Mouse (Mus musculus): ENCODE data around the gene Sag. TPM values are rescaled to one million over a fixed set of nuclear protein-coding genes. Genes with fewer than 3 reads are reported as not detected.

Gene Sag
- total and polyA plus RNA-seq, 2 experiments from 2014 or later: 1.9 TPM; not detected in 1

DNA sequence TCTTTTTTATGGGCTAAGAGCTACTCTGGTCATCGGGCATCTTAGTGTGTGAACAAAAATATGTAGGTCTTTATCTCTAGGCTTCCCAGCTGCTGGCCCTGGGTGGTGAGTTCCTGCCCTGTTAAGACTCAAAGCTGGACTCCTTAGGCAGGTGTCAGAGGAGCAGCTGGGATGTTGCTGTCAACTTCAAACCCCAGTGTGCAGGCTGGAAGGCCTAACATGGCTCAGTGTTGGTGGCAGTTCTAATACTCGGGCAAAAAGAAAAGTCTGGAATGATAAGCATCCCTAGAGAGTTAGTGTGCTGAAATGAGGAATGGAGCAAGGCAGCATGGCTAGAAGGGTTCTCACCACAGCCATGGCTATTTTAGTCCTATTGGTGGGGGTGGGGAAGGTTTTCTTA, 77.4 kb downstream of the Sag start:
- DNase-seq (ENCODE audit: low spot score): no peak
- Histone ChIP-seq H3K4me1 (ENCODE audit: insufficient read depth, low read length) (peaks cover 8% of the 10 kb centered on the region; the same call in 1 of the 2 replicates), H3K9ac (replicated peaks; ENCODE audit: low read length, poor library complexity, severe bottlenecking) (no peak overlapping the region), H3K27ac (ENCODE audit: low read depth, low read length) (no peak overlapping the region), H3K4me2 (ENCODE audit: low read depth, low read length, poor library complexity, severe bottlenecking) (no peak overlapping the region), H3K9me3 (ENCODE audit: low read length) (no peaks in the 10 kb centered on the region), H3K27me3 (ENCODE audit: insufficient read depth, low read length) (no peaks in the 10 kb centered on the region), H3K36me3 (ENCODE audit: insufficient read depth, low read length) (peaks cover 6% of the 10 kb centered on the region), H3K4me3 (ENCODE audit: low read depth, low read length) (no peak overlapping the region)
- 87% methylated on average over 2 of the region's 2 CpGs for WGBS
- TF ChIP-seq CTCF (IDR thresholded peaks at IDR 0.05): no peak
- ATAC-seq (ENCODE audit: low FRiP score): no peak

GRCm38 (mm10) chr1:87881726-87882125, 78.2 kb downstream of the Sag start:
- 78% methylated on average over 4 of the region's 4 CpGs for WGBS

GRCm38 (mm10) chr1:87882554-87882953, 79.1 kb downstream of the Sag start:
- H3K9ac ChIP-seq (replicated peaks; ENCODE audit: low read length, poor library complexity, severe bottlenecking): no peak overlapping the region
- no peak overlapping the region for H3K4me2 ChIP-seq (ENCODE audit: low read depth, low read length, poor library complexity, severe bottlenecking)
- peaks cover 6% of the 10 kb centered on the region for H3K36me3 ChIP-seq (ENCODE audit: insufficient read depth, low read length)
- DNase-seq (ENCODE audit: low spot score) (no peak), ATAC-seq (ENCODE audit: low FRiP score) (no peak)
- H3K4me1 ChIP-seq (ENCODE audit: insufficient read depth, low read length): 0 out of 2 replicates have a peak, but pooled peaks cover 5% of the 10 kb centered on the region
- no peaks in the 10 kb centered on the region for H3K27me3 ChIP-seq (ENCODE audit: insufficient read depth, low read length)
- no peak for TF ChIP-seq CTCF (IDR thresholded peaks at IDR 0.05)
- H3K27ac ChIP-seq (ENCODE audit: low read depth, low read length): no peak overlapping the region
- H3K9me3 ChIP-seq (ENCODE audit: low read length): no peaks in the 10 kb centered on the region
- no peak overlapping the region for H3K4me3 ChIP-seq (ENCODE audit: low read depth, low read length)

More at GRCm38 (mm10) chr1:87881726-87882125, 78.2 kb downstream of the Sag start:
- no peak overlapping the region for H3K4me3 ChIP-seq (ENCODE audit: low read depth, low read length)
- no peaks in the 10 kb centered on the region for H3K27me3 ChIP-seq (ENCODE audit: insufficient read depth, low read length)
- DNase-seq (ENCODE audit: low spot score) (no peak), ATAC-seq (ENCODE audit: low FRiP score) (no peak)
- no peak overlapping the region for H3K27ac ChIP-seq (ENCODE audit: low read depth, low read length)
- H3K9ac ChIP-seq (replicated peaks; ENCODE audit: low read length, poor library complexity, severe bottlenecking): no peak overlapping the region
- no peak overlapping the region for H3K4me2 ChIP-seq (ENCODE audit: low read depth, low read length, poor library complexity, severe bottlenecking)
- peaks cover 6% of the 10 kb centered on the region for H3K36me3 ChIP-seq (ENCODE audit: insufficient read depth, low read length)
- H3K4me1 ChIP-seq (ENCODE audit: insufficient read depth, low read length): 0 out of 2 replicates have a peak, but pooled peaks cover 5% of the 10 kb centered on the region
- H3K9me3 ChIP-seq (ENCODE audit: low read length): no peaks in the 10 kb centered on the region
- TF ChIP-seq CTCF (IDR thresholded peaks at IDR 0.05): no peak

GRCm38 (mm10) chr1:87890960-87891359, 87.5 kb downstream of the Sag start:
- DNase-seq (ENCODE audit: low spot score) (no peak), ATAC-seq (ENCODE audit: low FRiP score) (no peak)
- H3K36me3 ChIP-seq (ENCODE audit: insufficient read depth, low read length): no peaks in the 10 kb centered on the region
- no peak overlapping the region for H3K4me3 ChIP-seq (ENCODE audit: low read depth, low read length)
- no peak overlapping the region for H3K4me2 ChIP-seq (ENCODE audit: low read depth, low read length, poor library complexity, severe bottlenecking)
- WGBS: 87% methylated on average over 1 of the region's 1 CpGs
- H3K9me3 ChIP-seq (ENCODE audit: low read length): no peaks in the 10 kb centered on the region
- no peak overlapping the region for H3K27ac ChIP-seq (ENCODE audit: low read depth, low read length)
- H3K4me1 ChIP-seq (ENCODE audit: insufficient read depth, low read length): no peaks in the 10 kb centered on the region
- TF ChIP-seq CTCF (IDR thresholded peaks at IDR 0.05): no peak
- no peak overlapping the region for H3K9ac ChIP-seq (replicated peaks; ENCODE audit: low read length, poor library complexity, severe bottlenecking)
- no peaks in the 10 kb centered on the region for H3K27me3 ChIP-seq (ENCODE audit: insufficient read depth, low read length)

DNA sequence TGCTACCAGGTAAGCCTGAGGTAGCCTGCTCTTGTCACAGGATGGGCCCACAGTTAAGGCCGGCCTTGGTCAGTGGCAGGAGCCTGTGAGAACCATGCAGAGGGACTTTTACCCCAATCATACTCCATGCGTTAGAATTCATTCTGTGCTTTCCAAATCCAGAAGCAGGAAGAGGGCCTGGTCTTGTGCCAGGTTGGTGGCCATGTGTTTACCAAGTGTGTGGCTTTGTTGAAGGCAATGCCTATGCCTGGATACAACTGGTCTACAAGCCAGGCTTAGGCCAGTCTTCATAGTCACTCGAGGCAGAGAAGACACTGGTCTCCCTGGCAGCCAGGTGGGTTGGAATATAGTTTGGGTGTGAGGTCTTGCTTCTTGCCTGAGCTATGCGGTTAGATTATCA, 88.2 kb downstream of the Sag start:
- no peaks in the 10 kb centered on the region for H3K9me3 ChIP-seq (ENCODE audit: low read length)
- H3K36me3 ChIP-seq (ENCODE audit: insufficient read depth, low read length): 0 out of 2 replicates have a peak, but pooled peaks cover 3% of the 10 kb centered on the region
- no peak for ATAC-seq (ENCODE audit: low FRiP score)
- DNase-seq (ENCODE audit: low spot score): no peak
- WGBS: 85% methylated on average over 4 of the region's 4 CpGs
- no peak overlapping the region for H3K4me2 ChIP-seq (ENCODE audit: low read depth, low read length, poor library complexity, severe bottlenecking)
- H3K4me1 ChIP-seq (ENCODE audit: insufficient read depth, low read length): no peaks in the 10 kb centered on the region
- no peak for TF ChIP-seq CTCF (IDR thresholded peaks at IDR 0.05)
- no peak overlapping the region for H3K4me3 ChIP-seq (ENCODE audit: low read depth, low read length)
- no peaks in the 10 kb centered on the region for H3K27me3 ChIP-seq (ENCODE audit: insufficient read depth, low read length)
- no peak overlapping the region for H3K9ac ChIP-seq (replicated peaks; ENCODE audit: low read length, poor library complexity, severe bottlenecking)
- no peak overlapping the region for H3K27ac ChIP-seq (ENCODE audit: low read depth, low read length)

- Histone ChIP-seq H3K27ac (ENCODE audit: low read depth, low read length) (no peak overlapping the region), H3K4me2 (ENCODE audit: low read depth, low read length, poor library complexity, severe bottlenecking) (no peak overlapping the region), H3K9me3 (ENCODE audit: low read length) (no peaks in the 10 kb centered on the region), H3K4me1 (ENCODE audit: insufficient read depth, low read length) (no peaks in the 10 kb centered on the region), H3K36me3 (ENCODE audit: insufficient read depth, low read length) (0 out of 2 replicates have a peak, but pooled peaks cover 3% of the 10 kb centered on the region), H3K4me3 (ENCODE audit: low read depth, low read length) (no peak overlapping the region), H3K27me3 (ENCODE audit: insufficient read depth, low read length) (no peaks in the 10 kb centered on the region), H3K9ac (replicated peaks; ENCODE audit: low read length, poor library complexity, severe bottlenecking) (no peak overlapping the region)
- WGBS: 60% methylated on average over 2 of the region's 2 CpGs
- no peak for TF ChIP-seq CTCF (IDR thresholded peaks at IDR 0.05)
- no peak for DNase-seq (ENCODE audit: low spot score)
- ATAC-seq (ENCODE audit: low FRiP score): no peak
Observed at GRCm38 (mm10) chr1:87892499-87892898, 89.0 kb downstream of the Sag start.

All from midbrain, postnatal 0 days (tissue).